Mouse (Mus musculus): Measurements from ENCODE around the gene Aknad1. TPM values are rescaled to one million over a fixed set of nuclear protein-coding genes. Genes with fewer than 3 reads are reported as not detected.
A peak's percentile ranks its signal among the peaks of the same experiment; 100 is the strongest.

Gene Aknad1
- polyA plus RNA-seq, 1 experiment: not detected

DNA sequence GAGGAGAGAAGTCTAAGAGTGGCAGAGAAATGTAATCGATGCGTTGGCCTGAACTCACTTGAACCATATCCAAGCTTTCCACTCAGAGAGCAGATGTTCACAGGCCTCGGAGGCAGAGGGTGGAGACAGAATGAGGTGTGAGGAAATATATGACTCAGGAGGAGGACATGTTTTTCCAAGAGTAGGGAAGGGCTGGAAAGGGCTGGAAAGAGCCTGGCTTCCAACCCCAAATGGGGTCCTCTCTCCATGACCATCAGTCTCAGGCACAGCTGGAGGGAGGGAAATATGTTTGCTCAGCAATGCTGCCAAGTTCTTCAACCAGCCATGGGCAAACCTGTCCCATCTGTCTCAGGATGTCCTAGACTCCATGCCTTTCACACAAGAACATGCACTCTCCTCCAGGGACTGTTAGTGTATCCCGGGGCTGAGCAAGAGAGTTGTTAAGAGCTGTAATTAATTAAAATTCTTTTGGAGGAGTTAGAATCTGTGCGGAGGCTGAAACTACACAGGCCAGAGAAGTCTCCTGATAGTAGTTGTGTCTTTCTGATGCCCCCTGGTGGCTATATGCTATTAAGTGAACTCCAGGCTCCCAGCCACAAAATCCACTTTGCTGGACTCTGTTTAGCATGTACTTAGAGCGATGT is 31.4 kb downstream of the Aknad1 start:
- Histone ChIP-seq H3K27me3 (replicated peaks; ENCODE audit: control insufficient read depth, insufficient read depth, low read length) (no peaks in the 10 kb centered on the region), H3K4me3 (ENCODE audit: insufficient read depth, low read depth, low read length) (no peak overlapping the region), H3K4me1 (ENCODE audit: control insufficient read depth, insufficient read depth, low read length) (no peaks in the 10 kb centered on the region), H3K27ac (ENCODE audit: insufficient read depth, low read depth, low read length) (no peak overlapping the region), H3K36me3 (ENCODE audit: control insufficient read depth, insufficient read depth, low read length) (no peaks in the 10 kb centered on the region)
- DNase-seq: peak; percentile 81
- TF ChIP-seq POLR2A (IDR thresholded peaks at IDR 0.05; ENCODE audit: low read depth, low read length) (no peak), CTCF (conservative IDR thresholded peaks at IDR 0.05; ENCODE audit: insufficient read depth, insufficient read length, low read depth, low read length) (peak; percentile 41; the same call in 1 of the 2 replicates)
- WGBS: 23% methylated on average over 6 of the region's 6 CpGs

DNA sequence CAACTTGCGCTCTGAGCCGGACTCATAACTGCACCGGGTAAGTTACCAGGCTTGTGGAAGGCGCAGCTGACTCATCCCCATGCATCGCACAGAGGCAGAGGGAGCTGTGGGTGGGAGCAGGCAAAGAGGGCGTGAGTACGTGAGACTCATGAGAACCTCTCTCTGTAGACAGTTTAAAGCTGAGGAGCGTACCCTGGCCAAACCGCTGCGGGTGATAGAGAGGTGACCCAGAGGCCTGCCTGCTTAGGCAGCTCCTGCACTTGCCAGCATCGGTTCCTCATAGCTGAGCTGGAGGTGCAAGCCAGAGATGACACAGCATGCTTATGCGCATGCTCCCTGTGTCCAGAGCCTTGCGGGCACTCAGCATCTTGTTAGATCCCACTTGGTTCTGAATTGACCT is 32.8 kb downstream of the Aknad1 start:
- WGBS: 89% methylated on average over 13 of the region's 13 CpGs
- no peaks in the 10 kb centered on the region for H3K4me1 ChIP-seq (ENCODE audit: control insufficient read depth, insufficient read depth, low read length)
- no peak for DNase-seq

DNA sequence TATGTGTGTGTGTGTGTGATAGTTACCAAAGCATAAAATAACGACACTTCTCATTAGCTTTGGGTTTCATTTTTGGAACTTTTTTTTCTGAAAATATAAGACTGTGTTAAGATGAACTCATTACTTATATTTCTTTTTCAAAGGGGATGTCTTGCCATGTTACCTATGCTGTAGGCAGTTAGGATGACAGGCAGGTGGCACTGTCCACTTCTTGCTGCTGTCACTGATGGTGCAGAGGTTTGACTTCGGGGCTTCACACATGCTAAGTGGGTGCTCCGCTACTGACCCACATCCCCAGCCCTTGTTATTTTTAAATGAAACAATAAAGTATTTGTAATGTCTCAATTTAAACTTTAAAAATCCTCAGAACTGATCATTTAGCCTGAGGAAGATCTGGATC is 33.4 kb downstream of the Aknad1 start:
- TF ChIP-seq POLR2A (IDR thresholded peaks at IDR 0.05; ENCODE audit: low read depth, low read length) (no peak), CTCF (conservative IDR thresholded peaks at IDR 0.05; ENCODE audit: insufficient read depth, insufficient read length, low read depth, low read length) (peak; percentile 48)
- no peaks in the 10 kb centered on the region for H3K27me3 ChIP-seq (replicated peaks; ENCODE audit: control insufficient read depth, insufficient read depth, low read length)
- no peak overlapping the region for H3K27ac ChIP-seq (ENCODE audit: insufficient read depth, low read depth, low read length)
- WGBS: 78% methylated on average over 3 of the region's 3 CpGs
- H3K36me3 ChIP-seq (ENCODE audit: control insufficient read depth, insufficient read depth, low read length): no peaks in the 10 kb centered on the region
- H3K4me3 ChIP-seq (ENCODE audit: insufficient read depth, low read depth, low read length): no peak overlapping the region
- no peaks in the 10 kb centered on the region for H3K4me1 ChIP-seq (ENCODE audit: control insufficient read depth, insufficient read depth, low read length)
- DNase-seq: no peak

More for the DNA sequence above, 32.8 kb downstream of the Aknad1 start:
- H3K36me3 ChIP-seq (ENCODE audit: control insufficient read depth, insufficient read depth, low read length): no peaks in the 10 kb centered on the region
- H3K4me3 ChIP-seq (ENCODE audit: insufficient read depth, low read depth, low read length): no peak overlapping the region
- no peaks in the 10 kb centered on the region for H3K27me3 ChIP-seq (replicated peaks; ENCODE audit: control insufficient read depth, insufficient read depth, low read length)
- no peak overlapping the region for H3K27ac ChIP-seq (ENCODE audit: insufficient read depth, low read depth, low read length)
- TF ChIP-seq CTCF (conservative IDR thresholded peaks at IDR 0.05; ENCODE audit: insufficient read depth, insufficient read length, low read depth, low read length) (no peak), POLR2A (IDR thresholded peaks at IDR 0.05; ENCODE audit: low read depth, low read length) (no peak)

DNA sequence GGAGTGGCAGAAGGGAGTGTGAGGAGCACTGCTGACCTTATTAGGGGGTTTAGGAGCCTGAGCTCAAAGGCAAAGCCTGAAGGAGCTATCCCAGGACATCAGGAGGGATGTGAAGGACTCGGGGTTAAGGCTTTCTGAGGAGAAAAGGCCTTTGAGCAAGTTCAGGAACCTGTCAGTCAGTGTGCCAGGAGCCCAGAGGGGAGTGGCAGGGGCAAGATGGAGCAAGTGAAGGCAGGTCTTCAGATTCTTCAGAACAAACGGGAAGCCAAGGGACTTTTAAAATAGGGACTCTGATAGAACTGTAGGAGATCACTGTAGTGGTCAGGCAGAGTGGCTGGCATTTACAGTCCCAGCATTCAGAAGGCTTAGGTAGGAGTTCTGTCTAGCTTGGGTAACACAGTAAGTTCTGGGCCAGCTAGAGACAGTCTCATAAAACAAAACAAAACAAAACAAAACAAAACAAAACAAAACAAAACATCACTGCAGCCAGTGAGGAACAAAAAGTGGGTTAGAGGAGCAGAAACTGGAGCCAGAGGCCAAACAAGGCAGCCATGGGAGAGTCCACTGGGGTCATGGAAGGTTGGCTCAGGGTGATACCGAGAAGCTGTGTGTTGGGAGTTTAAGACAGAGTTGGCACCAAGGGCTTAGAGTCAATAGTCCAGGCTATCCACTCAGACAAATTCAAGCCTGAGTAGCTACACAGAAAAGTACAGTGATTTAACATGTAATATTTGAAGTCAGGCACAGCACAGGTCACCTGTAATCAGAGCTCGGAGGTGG is 39.5 kb downstream of the Aknad1 start:
- Histone ChIP-seq H3K4me3 (ENCODE audit: insufficient read depth, low read depth, low read length) (no peak overlapping the region), H3K27me3 (replicated peaks; ENCODE audit: control insufficient read depth, insufficient read depth, low read length) (no peaks in the 10 kb centered on the region), H3K4me1 (ENCODE audit: control insufficient read depth, insufficient read depth, low read length) (no peaks in the 10 kb centered on the region), H3K36me3 (ENCODE audit: control insufficient read depth, insufficient read depth, low read length) (no peaks in the 10 kb centered on the region), H3K27ac (ENCODE audit: insufficient read depth, low read depth, low read length) (no peak overlapping the region)
- no peak for DNase-seq
- 71% methylated on average over 4 of the region's 4 CpGs for WGBS
- TF ChIP-seq POLR2A (IDR thresholded peaks at IDR 0.05; ENCODE audit: low read depth, low read length): no peak
- TF ChIP-seq CTCF (conservative IDR thresholded peaks at IDR 0.05; ENCODE audit: insufficient read depth, insufficient read length, low read depth, low read length): no peak

DNA sequence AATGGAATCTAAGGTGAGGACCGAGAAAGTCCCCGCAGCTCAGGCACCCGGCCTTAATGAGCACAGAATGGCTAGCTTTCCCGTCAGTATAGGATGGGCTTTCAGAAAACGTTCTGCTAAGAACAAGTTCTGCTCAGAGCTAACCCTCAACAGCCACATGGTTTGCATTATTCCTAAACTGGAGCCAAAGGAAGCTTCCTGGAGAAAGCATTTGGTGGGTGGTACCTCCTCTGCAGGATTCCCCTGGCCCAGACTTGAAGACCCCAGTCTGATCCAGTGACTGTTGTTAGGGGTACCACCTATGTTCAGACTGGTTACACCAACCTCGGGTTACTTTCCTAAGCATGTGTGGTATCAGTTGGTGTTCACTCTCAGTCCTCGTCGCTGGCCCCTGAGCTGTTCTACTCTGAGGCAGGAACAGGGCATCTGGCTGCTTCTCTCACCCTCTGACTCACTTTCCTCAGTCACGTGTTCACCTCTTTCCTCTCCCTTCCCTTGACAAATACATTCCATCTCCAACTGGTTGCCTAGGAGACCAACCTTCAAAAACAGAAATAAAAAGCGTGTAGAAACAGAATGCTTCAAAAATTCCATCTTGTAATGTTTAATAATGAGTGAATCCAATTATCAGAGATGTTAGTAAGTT is 41.9 kb downstream of the Aknad1 start:
- H3K36me3 ChIP-seq (ENCODE audit: control insufficient read depth, insufficient read depth, low read length): no peaks in the 10 kb centered on the region
- no peaks in the 10 kb centered on the region for H3K4me1 ChIP-seq (ENCODE audit: control insufficient read depth, insufficient read depth, low read length)
- 72% methylated on average over 10 of the region's 10 CpGs for WGBS
- DNase-seq: peak; percentile 12
- no peak overlapping the region for H3K27ac ChIP-seq (ENCODE audit: insufficient read depth, low read depth, low read length)
- TF ChIP-seq POLR2A (IDR thresholded peaks at IDR 0.05; ENCODE audit: low read depth, low read length): no peak
- no peak for TF ChIP-seq CTCF (conservative IDR thresholded peaks at IDR 0.05; ENCODE audit: insufficient read depth, insufficient read length, low read depth, low read length)
- H3K4me3 ChIP-seq (ENCODE audit: insufficient read depth, low read depth, low read length): no peak overlapping the region
- H3K27me3 ChIP-seq (replicated peaks; ENCODE audit: control insufficient read depth, insufficient read depth, low read length): no peaks in the 10 kb centered on the region

DNA sequence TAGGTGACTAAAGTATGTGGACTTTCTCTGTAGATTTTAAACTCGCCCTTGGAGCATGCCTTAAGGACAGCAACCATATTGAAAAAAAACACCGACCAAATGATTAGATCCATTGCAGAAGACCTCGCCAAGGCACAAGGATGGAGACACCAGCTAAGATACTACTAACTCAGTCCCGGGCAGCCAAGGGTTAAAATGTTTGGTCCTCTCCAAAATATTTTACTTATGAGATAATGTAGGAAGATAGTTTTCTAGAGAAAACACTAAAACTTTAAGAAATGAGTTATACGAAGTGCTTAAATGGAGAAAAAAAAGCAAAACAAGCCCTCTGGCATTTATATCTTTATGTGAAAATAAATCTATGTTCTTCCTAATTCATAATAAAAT is 42.4 kb downstream of the Aknad1 start:
- no peaks in the 10 kb centered on the region for H3K36me3 ChIP-seq (ENCODE audit: control insufficient read depth, insufficient read depth, low read length)
- 73% methylated on average over 5 of the region's 5 CpGs for WGBS
- no peaks in the 10 kb centered on the region for H3K27me3 ChIP-seq (replicated peaks; ENCODE audit: control insufficient read depth, insufficient read depth, low read length)
- no peaks in the 10 kb centered on the region for H3K4me1 ChIP-seq (ENCODE audit: control insufficient read depth, insufficient read depth, low read length)
- no peak for TF ChIP-seq CTCF (conservative IDR thresholded peaks at IDR 0.05; ENCODE audit: insufficient read depth, insufficient read length, low read depth, low read length)
- TF ChIP-seq POLR2A (IDR thresholded peaks at IDR 0.05; ENCODE audit: low read depth, low read length): no peak
- no peak overlapping the region for H3K4me3 ChIP-seq (ENCODE audit: insufficient read depth, low read depth, low read length)
- no peak for DNase-seq
- H3K27ac ChIP-seq (ENCODE audit: insufficient read depth, low read depth, low read length): no peak overlapping the region

DNA sequence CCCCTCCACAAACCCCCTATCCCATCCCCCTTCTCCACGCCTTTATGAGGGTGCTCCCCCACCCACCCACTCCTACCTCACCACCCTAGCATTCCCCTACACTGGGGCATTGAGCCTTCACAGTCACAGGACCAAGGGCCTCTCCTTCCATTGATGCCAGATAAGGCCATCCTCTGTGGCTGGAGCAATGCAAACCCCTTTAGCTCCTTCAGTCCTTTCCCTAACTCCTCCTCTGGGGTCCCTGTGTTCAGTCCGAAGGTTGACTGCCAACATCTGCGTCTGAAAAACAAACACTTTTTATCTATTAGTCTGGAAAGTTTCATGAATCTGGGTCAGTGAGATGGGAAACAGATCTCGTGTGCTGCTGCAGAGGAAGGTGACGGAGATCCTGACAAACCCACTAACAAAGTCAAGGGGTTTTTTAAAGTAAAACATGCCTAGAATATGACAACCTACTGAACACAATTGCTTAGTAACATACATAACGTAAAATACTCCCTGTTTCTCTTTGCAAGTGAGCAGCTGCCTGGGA is 43.0 kb downstream of the Aknad1 start:
- no peaks in the 10 kb centered on the region for H3K36me3 ChIP-seq (ENCODE audit: control insufficient read depth, insufficient read depth, low read length)
- no peaks in the 10 kb centered on the region for H3K27me3 ChIP-seq (replicated peaks; ENCODE audit: control insufficient read depth, insufficient read depth, low read length)
- DNase-seq: no peak
- no peak overlapping the region for H3K27ac ChIP-seq (ENCODE audit: insufficient read depth, low read depth, low read length)
- TF ChIP-seq POLR2A (IDR thresholded peaks at IDR 0.05; ENCODE audit: low read depth, low read length) (no peak), CTCF (conservative IDR thresholded peaks at IDR 0.05; ENCODE audit: insufficient read depth, insufficient read length, low read depth, low read length) (no peak)
- 72% methylated on average over 6 of the region's 6 CpGs for WGBS
- H3K4me1 ChIP-seq (ENCODE audit: control insufficient read depth, insufficient read depth, low read length): no peaks in the 10 kb centered on the region
- no peak overlapping the region for H3K4me3 ChIP-seq (ENCODE audit: insufficient read depth, low read depth, low read length)
